Mouse (Mus musculus) kidney, postnatal 36 days (tissue): ENCODE data around the gene Slc36a2.
"Not testable (repeated sequence)": the region's sequence is repeated elsewhere in the genome, so short reads cannot be mapped to it uniquely, and the experiment has no call there.

Experiments
- DNase-seq, 2 experiments: peaks; one replicate each; pipeline ENCODE4 v3.0.0; 2021 to 2022; ENCODE audit warnings: mixed read lengths in 2 of 2

Slc36a2 gene

DNA sequence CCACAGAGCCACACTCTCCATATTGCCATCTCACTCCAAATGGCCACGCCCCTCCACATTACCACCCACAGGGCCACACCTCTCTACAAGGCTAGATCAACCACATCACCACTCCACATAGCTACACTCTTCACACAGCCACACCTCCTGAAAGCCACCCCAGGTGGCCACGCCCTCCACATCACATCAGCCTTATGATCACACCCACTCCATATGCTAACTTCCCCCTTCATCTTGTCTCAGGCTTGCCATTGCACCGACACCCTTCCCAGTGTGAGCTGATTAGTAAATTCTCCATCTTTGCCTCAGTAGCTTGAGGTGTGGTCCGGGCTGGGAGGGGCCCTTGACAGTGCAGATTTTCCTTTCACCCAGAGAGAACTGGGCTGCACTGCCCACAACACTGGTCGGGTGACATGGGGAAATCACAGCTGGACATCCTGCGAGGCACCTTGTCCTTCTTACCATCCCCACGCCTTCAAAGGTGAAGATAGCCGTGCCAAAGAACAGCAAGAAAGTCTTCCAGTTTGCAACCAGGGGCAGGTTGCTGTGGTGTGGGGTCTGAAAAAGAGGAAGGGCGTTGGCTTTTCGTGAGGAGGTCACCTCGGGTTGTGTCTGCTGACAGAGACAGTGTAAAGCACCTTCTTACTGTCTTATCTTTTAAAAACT, 53.7 kb downstream of the Slc36a2 start:
- no peak for DNase-seq

DNA sequence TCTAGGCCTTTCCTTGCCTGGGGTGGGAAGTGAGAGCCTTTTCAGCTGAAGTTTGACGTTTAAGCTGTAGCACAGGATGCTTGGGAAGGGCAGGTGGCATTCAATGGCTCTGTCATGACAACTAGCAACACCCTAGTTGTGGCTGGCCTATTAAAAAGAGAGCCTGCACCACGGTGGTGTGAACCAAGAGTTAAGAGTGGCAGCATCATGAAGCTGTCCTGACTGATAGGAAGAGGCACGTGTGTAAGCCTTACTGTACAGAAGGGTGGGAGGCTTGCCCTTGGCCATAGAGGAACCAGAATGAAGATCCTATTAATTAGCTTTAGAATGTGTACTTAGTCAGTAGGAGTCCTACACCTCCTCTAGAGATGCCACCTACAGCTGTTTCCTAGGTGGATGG, 56.5 kb downstream of the Slc36a2 start:
- DNase-seq: no peak

DNA sequence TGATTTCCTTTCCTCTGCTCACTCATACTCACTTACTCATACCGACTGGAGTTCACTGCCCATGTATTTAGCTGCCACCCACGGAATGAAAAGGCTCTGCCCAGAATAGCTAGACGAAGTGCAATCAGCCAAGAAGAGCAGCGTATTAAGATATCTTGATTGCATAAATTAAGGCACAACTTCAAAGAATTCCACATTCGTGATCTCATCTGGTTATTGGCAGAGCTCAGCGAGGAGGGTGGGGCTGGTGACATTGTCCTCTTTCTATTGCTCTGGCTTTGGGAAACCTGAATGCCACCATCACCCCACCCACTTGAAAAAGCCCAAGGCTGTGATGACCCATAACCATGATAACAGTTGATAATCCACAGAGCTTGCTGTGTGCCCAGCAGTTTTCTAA, 56.9 kb downstream of the Slc36a2 start:
- no peak for DNase-seq

DNA sequence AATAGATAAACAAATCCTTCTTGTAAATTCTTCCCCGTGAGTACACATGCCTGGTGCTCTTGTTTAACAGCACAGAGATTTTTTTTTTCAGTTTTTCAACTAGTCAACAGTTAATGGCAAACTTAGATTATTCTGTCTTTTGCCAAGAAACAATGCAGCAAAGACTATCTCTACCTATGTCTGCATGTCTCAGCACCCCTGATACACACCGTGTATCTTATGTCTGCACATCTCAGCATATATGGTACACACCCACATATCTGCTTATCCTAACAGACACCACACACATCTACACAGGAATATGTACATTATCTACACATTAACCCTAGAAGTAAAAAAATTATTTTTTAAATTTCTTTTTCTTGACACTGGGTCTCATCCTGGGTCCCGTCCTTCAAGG, 58.2 kb downstream of the Slc36a2 start:
- DNase-seq: no peak

DNA sequence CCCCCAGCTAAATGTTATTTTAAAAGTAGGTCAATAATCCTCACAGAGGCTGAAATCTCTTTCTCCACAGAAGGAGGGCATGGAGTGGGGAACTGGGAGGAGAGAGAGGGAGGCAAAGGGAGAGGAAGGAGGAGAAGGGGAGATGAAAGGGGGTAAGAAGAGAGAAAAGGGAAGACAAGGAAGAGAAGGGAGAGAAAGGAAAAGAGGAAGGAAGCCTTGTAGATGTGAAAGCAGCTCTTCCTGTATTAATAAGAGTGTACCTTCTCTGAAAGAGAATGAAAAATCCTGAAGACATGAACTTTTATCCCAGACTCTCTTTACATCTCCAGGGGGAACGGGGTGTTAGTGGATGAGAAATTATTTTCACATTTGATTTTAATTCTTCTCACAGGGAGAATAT, 63.4 kb downstream of the Slc36a2 start:
- DNase-seq: no peak

DNA sequence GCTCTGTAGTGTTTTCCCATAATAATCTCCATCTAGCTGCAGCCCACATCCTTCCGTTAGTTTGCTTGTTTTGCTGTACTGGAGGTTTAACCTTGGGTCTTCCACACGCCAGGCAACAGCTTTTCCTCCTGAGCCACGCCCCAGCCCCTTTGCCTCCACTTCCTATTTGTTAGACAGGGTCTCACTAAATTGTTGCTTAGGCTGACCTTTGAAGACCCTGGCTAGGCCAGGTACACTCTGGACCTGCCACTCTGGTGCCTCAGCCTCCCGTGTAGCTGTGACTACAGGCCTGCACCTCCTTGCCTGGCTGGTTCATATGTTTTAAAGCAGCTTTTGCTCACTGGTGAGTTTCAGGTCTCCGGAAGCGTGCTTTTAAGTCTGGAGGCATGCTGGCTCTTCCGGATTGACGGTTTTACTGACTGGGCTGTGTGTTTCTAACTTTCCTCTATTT, 64.0 kb downstream of the Slc36a2 start:
- DNase-seq: no peak

DNA sequence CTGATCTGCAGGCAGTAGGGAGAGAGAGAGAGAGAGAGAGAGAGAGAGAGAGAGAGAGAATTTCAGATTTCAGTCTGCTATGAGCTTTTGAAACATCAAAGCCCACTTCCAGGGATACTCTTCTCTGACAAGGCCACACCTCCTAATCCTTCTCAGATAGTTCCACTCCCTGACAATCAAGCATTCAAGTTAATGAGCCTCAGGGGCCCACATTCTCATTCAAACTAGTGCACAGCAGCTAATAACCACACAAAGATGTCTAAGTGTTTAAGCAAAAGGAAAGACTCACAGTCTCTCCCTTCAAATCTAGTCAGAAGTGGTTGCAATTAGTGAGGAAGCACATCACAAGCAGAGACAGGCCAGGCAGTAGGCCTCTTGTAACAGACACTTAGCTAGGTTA, 64.6 kb downstream of the Slc36a2 start:
- no peak for DNase-seq

DNA sequence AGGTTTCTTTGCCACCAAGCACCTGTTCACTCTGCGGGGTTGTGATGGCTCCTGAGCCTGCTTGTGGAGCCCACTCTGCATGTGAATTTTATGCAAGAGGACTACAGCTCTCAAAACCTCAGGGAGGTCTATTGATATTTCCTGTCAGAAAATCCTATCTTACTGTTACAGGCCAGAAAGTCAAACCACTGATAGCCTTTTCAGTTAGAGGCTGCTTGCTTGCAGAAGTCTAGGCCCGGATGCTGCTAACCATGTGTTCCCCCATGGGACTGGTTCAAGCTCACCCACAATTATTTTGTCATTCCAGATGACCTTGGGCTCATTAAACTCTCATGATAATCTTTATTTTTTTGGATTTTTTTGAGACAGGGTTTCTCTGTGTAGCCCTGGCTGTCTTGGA, 67.8 kb downstream of the Slc36a2 start:
- no peak for DNase-seq

DNA sequence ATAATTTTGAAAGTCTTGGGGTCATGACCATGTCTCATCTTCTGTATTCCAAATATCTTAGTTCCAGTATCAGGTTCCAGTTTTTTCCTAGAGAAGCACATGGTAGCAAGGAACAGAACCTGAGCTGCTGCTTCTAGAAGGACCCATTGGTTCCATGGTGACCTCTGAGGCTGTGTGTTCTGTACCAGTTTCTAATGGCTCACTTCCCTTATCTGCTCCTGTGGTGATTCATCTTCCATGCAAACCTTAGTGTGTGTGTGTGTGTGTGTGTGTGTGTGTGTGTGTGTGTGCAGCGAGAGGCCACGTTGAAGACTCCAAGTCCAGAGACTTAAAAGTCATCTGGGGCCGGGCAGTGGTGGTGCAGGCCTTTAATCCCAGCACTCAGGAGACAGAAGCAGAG, 68.9 kb downstream of the Slc36a2 start:
- no peak for DNase-seq

DNA sequence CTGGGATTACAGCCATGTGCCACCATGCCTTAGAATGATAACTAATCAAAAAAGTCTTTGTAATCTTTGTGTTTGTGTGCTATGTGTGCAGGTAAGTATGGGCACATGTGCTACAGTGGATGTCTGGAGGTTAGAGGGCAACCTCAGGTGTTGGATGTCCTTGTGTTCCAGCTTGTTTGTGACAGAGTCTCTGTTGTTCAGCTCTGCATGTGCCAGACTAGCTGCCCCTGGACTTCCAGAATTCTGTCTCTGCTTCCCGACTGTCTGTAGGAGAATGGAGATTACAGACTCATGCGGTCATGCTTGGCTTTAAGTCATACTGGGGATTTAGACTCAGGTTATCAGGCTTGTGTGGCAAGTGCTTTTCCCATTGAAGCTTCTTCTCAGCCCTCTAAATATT, 70.6 kb downstream of the Slc36a2 start:
- DNase-seq: no peak

DNA sequence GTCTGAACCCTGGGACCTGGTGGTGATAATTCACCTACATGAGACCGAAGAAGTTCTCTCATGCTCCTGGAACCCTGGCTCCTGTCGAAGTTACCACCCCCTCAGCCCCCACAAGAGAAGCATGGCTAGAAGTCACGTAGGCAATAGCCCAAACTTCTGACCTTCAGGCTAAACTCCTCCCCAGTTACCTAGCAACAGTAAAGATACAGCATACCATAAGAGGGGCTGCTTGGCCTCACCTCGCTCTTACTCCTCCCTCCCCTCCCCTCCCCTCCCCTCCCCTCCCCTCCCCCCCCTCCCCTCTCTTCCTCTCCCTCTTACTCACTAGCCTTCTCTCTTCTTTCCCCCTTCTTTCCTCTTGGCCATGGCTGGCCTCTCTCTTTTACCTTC, 71.0 kb downstream of the Slc36a2 start:
- not testable (repeated sequence) for DNase-seq

DNA sequence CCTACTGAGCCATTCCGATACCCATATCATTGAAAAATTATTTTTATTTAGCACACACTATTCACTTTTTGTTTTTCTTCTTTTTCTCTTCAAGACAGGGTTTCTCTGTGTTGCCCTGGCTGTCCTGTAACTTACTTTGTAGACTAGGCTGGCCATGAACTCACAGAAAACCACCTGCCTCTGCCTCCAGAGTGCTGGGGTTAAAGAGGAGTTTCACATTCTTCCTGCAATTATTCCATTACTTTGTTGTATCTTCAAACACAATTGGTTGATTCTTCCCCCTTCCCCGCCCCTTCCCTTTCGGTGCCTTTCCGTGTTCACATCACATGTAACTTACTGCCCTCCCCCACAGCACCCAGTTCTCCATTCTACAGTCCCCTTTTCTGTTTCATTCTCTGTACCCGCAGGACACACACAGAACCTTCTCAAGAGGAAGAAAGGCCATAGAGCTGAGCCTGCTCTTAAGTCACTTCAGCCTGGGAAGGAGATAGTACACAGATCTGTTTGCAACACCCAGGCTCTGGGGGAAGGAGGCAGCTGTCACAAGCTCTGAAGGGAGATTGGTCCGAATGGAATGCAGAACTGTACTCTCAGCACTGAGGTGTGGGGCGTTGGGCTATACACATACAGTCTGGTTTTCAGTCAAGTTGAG, 71.5 kb downstream of the Slc36a2 start:
- no peak for DNase-seq

DNA sequence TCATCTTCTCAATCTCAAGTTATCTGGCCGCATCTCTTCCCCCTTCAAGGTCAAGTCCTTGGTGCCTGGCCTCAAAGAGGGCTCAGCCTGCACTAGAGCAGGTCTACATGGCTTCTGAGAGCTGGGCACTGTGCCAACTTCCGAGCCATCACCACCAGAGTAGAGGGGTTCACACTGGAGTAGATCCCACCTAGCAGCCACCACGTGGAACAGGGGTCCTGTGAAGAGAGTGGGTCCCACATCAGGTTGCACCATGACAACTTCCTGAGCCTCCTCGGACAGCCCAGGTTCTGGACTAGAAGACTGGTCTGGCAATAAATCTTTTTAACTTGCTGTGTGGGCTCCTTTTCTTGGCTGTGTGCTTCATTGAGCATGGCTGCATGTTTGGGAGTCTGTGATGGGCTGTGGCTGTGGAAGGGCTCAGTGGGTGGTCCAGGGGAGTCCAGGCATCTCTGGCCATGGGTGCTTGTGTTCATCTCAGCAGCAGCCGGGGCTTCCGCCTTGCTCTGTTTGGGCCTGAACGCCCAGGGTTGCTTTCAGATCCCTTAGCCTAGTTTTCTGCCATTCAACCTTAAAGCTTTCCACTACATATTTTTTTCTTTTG, 74.2 kb downstream of the Slc36a2 start:
- DNase-seq: peak in 1 of 2 experiments; percentile 32

DNA sequence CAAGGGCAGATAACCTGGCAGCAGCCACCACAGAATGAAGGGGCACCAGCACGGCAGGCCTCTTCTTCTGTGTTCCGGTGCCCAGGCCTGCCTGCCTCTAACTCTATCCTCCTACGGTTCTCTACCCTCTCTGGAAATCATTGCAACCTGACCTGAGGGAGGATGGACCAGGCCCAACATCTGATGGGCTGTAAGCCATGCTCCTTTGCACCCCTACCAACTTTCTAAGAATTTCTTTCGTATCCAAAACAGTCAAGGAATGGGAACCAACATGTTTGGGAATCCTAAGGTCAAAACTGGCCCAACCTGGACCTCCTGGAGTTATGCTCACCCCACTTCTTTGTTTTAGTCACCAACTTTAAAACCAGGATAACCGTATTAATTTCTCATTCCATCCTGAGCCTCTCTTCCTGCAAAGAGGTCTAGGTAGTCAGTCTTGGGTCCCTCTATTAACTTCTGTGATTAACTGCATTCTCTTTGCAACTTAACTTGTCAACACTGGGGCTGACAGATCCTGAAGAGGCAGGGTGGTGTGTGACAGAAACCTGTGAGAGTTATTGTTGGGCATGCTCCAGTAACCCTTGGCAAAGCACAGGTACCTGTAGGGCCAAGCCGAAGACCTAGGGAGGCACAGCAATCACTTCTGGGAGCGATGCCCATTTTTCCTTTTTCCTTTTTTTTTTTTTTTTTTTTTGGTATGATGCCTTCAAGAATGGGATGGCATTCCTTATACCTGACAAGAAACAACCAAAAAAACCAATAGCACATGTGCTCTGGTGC, 75.2 kb downstream of the Slc36a2 start:
- peak; percentile 28 to 39 for DNase-seq
